Mouse (Mus musculus) monocyte, adult 2 months (primary cell): Measurements from ENCODE around the gene Atp10a.
"Not testable (repeated sequence)": the region's sequence is repeated elsewhere in the genome, so short reads cannot be mapped to it uniquely, and the experiment has no call there.

Experiments used
- DNase-seq, 2 experiments: peaks; one replicate each; pipeline ENCODE4 v3.0.0; 2022; ENCODE audit warnings: low spot score in 2 of 2, low read depth in 1 of 2

Atp10a gene

DNA sequence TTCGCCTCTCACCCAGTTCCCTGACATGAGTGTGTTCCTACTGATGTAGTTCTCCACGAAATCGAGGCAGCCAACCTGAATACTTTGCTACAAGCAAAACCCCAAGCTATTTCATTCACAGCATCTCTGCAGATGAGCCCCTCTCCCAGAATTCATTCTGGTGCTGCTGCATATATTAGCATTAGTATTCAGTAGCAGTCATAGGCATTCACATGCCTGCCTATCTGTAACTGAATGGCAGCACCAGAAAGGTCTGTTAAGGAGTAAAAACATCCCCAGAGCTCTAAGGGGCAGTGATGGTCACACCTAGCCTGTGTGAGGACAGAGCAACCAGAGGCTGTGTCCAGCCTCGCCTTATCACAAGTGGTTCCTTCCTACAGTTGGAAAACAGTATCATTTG lies 131.0 kb downstream of the Atp10a start:
- DNase-seq, result no peak

DNA sequence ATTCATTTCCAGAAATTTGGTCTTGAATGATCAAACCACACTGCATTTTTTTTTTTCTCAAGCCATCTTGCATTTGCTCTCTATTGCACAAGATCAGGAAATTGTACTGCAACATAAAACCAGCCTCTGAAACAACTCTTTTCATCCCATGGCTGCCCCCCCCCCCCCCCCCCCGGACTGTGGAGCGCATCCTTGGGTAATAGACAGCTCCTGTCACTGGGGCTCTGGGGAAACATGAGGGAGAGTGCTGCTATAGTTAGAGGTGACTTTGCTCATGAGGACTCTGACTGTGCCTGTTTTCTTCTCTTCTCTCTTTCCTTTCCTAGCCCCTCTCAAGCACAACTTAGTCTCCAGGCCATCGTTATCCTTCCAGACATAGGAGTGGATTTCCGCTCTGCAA lies 131.6 kb downstream of the Atp10a start:
- no peak for DNase-seq

DNA sequence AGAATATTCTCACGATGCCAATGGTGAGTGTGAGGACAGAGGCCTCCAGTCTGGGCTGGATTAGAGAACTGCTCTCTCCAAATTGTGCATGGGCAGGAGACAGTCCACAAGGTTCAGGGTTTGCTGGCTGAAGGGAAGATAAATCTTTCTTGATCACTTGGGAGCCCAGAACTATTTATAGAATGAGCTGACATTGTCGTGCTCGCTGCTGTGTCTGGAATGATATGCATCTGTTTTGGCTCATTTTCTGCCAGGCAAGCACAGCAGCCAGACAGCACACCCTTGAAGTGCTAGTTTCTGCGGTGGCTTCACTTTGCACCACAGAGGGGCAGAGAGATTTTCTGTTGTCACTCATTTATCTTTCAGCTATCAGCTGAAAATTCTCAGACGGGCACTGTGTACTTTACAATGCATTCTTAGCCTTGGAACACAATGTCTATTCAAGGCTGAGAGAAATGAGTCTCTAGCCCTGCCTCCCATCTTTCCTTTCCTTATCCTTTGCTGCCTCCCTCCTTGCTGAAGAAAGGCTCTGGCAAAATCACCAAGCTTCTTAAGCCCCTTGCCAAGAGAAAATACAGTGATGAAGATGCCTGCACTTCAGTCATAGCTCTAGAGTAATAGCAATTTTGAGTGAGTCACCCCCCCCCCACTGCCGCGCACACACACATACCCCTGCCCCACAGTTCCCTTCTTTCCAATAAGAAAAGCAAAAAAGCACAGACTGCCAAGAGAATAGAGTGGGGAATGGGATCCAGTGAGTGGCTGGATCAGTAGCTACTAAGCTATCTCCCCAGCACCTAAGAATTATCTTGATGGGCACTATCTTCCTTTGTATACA lies 132.7 kb downstream of the Atp10a start:
- no peak for DNase-seq

DNA sequence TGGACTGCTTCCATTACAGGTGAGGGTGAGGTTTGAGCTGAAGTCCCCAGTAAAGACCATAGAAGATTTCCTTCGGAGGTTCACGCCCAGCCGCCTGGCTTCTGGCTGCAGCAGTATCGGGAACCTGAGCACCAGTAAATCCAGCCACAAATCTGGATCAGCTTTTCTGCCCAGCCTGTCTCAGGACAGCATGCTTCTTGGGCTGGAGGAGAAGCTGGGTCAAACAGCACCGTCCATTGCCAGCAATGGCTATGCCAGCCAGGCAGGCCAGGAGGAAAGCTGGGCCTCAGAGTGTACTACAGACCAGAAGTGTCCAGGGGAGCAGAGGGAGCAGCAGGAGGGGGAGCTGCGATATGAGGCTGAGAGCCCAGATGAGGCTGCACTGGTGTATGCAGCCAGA lies 141.3 kb downstream of the Atp10a start:
- no peak for DNase-seq

DNA sequence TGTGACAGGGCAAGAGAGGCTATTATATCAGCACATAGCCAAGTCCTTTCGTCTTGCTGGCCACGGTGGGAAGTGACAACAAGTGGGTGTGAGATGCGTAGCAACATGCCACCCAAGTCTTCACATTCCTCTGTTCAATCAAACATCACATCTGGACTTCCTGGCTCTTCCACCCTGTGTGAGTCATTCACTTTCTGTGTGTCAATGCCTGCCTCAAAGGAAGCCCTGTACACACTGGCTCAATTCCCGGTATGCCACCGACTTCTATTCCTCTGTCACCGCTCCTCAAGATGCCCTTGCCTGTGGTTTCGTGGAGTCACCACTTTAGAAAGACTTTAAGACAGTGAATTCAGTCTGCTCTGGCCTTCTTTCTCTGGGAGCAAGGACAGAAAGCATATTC lies 144.9 kb downstream of the Atp10a start:
- no peak for DNase-seq

DNA sequence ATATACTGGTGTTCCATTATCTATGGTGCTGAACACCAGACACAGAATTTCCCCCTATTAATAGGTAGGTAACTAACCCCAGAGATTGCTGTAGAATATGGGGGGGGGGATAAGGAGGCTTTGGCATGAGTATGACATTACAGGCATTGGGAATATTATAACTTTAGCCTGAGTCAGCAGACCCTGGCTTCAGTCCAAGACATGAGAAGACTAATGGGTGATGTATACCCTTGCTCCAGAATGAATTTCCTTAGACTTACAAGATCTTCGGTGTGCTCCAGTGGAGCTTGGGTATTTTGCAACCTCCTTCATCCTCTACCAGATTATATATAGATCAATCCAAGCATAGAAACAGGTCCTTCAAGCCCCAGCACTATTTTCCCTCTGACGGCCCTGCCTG lies 145.8 kb downstream of the Atp10a start:
- no peak for DNase-seq

DNA sequence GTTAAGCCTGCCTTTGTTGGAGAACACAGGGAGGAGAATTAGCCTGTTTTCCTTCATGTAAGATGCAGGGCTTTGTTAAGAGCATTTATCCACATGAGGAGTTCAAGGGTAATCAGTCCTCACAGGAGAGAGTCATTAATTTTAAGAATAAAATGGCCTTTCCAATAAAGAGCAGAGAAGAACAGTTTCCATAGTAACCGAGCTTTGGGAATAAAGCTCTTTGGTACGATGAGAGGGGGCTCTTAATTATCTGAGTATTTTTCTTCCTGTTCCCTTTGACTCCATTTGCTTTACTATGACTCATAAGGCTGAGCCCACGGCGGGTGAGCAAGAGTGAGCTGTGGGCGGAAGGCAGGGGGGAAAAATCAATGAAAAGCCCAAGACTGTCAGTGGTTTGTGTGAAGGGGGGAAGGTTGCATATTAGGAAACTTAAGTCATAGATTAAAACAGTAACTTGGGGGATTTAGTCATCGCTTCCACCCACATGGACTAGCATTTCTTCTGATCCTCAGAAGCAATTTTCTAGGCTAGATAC lies 166.2 kb downstream of the Atp10a start:
- DNase-seq, result no peak

DNA sequence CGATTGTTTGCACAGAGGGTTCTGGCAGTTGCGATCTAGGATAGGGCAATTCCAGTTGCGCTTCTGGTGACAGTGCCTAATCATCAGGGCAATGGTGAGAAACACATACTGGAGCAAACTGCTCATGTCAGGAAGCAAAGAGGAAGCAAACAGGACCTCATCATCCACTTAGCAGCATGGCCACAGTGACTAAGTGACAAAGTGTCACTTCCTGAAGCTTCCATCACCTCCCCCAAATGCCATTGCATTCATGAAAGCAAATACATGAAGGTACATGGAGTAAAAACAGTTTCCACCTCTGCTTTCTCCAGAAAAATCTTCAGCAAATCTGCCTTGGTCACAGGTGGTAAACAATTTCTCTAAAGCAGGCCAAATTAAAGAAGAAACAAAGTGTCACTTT lies 168.7 kb downstream of the Atp10a start:
- no peak for DNase-seq

DNA sequence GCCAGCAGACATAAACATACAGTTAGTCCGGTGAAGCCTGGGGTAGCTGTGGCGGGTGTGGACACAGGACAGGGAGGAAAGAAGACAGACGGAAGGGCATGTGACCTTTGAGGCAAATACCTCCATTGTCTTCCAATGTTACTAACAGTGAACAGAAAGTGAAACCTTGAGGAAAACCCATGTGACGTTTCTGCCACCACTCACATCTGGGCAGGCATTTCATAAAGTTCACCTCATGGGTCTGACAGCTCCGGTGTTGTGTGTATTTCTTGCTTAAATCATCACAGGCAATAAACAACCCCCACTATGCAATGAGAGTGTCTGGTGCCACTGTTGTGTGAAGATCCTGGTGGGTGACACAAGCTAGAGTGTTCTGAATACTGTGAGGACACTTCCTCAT lies 173.1 kb downstream of the Atp10a start:
- DNase-seq, result no peak

DNA sequence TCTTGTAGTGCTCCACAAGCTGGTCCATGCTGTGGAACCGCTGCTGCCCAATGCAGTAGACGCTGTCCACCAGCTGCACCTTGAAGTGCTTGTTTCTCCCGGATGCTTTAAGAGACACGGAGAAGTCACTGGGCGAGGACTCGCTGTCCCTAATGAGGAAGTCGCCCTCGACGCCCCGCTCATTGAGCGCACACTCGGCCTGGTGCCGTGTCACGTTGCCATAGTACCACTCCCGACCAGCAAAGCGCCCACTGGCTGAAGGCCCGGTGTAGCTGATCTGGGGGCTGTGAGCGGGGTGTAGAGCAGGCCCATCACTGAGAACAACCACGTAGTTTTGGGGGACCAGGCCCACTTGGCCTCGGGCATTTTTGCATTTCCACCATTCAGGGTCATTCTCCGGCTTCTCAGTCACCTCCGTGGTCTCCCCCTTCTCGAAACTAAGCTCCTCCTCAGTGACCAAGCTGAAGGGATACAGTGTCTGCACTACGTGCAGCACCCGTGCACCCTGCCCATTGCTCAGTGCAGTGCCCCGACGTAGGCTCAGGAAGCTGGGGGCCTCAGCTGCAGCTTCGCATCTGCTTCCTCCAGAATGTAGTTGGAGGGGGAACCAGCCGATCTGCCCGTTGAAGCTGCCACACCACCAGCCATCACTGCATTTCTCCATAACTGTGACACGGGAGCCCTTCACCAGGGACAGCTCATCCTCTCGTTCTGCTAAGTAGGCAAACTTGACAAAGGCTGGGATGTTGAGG lies 181.1 kb downstream of the Atp10a start:
- not testable (repeated sequence) for DNase-seq

DNA sequence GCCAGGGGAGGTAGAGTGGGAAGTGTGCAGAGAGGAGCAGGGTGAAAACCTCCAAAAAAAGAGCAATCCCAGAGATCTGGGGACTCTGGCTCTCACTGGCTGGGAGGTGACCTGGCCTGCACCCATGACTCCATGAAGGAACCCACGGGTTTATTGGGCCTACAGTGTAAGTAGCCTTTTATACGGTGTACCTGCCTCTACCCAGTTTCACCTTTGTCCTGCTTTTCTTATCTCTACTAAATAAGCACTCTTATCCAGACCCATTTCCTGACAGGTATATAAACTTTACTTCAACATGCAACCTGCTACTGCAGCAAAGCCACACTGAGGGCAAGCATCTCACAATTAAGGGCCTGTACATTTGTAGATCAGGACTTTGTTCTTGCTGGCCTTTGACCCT lies 184.4 kb downstream of the Atp10a start:
- no peak for DNase-seq

DNA sequence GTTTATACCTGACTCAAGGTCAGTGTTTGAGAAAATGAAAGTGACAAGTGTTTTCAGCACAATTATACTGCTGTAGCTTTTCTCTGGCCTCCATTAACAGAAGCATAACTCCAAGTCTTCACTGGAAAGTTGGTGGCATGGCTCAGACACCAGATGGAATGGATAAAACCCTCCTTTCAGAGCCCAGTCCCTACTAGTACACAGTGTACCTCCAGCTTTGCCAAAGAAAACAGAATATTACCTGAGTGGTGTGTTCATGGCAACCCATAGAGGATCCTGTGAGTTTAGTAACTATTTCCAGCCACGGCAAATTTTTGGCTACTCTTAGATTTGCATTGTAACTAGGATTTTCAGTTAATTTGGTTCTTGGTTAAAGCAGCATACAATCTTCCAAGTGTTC lies 185.1 kb downstream of the Atp10a start:
- DNase-seq, result no peak

DNA sequence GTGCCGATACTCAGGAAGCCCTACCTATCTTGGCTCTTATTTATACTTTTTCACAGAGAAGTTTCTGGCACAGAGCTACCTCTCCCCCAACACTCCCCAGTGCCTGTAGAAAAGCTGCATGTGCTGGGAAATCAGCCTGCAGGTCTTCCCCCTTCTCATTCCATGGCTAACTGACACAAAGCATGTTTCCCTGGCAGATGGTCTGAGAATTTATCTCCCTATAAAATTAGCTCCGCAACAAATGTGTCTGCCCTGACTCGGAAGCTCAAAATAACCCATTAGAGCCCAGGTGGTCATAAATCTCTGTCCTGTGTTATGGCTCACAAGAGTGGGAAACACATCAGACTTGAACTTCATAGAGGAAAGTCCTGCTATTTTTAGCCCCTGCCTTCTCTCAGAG lies 186.9 kb downstream of the Atp10a start:
- DNase-seq, result no peak

DNA sequence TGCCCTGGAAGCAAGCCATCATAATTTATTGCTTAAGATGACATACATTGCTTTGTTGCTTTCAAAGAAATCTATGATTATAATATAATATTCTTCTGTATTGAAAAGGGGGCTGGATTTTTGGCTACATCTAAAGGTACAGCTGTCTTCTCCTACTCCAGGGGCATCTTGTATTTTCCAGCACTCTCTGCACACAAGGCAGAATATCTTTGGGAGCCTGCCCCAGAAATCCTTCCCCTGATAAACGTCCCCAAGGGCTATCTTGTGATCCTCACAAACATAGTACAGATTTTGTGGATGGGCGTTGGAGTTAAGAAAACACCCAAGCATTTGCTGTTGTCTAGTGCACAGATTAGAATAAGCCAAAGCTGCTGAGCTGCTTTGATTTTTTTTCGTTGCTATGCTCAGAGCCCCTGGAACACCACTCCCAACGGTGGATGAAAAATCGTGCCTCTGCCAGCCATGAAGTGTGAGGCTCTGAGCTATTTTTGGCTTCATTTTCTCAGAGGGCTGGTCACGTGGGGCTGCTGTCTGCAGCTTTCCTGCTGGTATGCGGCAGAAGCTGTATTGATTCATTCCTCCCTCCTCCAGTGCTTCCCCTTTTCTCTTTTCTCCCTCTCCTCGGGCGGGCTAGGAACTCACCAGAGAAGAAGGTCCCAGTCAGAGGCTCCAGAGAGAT lies 187.9 kb downstream of the Atp10a start:
- DNase-seq, result no peak

DNA sequence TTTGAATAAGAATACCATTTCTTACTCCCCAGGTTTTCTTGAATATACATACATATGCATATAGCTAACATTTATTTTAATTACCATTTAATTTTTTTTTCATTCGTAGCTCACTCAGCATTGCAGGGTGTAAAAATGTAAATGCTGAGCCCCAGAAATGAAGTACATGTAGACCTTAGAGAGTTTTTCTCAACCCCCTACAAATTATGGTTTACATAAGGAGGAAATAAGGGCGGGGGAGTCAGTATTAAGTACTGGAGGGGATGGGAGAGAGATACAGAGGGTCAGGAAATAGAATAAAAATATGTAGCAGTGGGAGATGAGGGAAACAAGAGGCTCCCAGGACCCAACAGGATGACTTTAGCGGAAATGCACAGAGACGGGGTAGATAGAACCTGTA lies 188.5 kb downstream of the Atp10a start:
- DNase-seq, result no peak

DNA sequence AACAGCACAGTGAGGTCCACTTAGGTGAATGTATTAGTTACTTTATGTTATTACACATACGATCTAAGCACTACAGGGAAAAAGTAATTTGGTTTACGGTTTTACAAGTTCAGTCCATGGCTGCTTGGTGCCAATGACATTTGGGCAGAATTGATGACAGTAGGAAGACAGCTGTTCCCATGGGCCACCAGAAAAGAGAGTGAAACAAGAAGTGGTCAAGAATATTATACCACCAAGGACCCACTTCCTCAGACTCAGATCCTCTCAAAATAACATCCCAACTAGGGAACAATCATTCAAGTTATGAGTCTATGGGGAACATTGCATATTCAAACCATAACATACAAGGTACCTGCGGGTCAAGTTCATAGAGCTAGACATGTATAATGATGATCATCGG lies 203.0 kb downstream of the Atp10a start:
- DNase-seq, result no peak

DNA sequence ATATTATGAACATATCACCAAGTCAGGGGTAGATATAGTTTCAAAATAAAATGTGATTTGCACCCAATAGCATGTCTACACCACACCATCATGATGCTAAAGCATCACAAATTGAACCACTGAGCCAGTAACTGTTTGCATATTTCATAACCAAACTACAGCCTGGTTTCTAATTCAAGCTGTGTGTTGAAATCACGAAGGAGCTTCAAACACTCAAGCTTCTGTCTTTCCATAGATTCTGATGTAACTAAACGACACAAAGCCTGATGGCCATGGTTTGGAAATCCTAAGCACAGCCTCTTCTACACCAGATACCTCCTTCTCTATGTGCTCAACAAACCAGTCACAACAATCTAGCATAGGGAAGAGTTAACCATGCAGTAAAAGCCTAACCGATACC lies 207.2 kb downstream of the Atp10a start:
- DNase-seq, result no peak

DNA sequence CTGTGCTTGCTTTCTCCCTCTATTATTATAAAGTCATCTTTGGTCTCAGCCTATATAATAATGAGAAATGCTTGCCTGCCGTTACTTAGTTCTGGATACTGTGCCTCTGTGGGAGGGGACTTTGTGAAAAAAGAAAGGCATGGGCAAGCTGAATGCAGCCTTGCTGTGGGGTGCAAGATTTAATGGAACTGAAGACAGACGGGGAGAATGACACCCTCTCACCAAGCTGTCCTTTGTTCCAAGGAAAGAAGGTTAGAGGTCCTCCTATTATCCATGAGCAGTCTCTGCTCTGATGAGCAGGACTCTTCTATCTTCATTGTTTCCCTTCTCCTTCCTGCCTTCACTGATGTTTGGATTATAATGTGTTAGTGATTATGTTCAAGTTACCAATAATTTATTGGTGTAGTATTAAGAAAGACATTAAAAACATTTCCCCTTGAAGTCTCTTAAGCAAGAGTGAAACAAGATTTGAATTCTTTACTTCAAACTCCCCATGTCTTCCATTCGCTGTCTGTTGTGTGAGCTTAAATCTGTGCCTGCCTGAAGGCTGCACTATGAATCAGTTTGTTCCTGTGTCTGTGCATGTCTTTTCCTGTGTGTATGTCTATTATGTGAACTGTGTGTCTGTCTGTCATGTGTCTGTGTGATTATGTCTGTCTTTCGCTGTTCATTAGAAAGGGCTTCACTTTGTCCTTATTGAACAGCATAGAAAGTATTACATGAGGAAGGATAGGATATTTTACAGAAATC lies 211.1 kb downstream of the Atp10a start:
- DNase-seq, result no peak

DNA sequence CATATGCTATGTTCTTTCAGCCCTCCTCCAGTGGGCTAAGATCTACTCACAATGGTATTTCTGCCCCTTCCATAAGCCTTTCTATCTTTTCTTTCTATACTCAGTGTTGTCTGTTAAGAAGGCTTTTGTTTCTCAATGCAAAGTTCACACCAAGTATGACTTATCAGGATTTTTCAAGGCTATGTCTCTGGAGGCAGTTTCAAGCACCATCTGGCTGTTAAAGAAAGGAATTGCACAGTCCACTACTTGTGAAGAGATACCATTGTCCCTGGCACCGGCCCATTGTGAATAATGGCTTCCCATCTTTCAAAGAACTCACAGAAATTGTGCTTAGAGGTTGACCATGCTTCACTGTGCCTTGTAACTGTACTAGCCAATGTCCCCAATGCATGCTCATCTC lies 214.7 kb downstream of the Atp10a start:
- DNase-seq, result no peak

DNA sequence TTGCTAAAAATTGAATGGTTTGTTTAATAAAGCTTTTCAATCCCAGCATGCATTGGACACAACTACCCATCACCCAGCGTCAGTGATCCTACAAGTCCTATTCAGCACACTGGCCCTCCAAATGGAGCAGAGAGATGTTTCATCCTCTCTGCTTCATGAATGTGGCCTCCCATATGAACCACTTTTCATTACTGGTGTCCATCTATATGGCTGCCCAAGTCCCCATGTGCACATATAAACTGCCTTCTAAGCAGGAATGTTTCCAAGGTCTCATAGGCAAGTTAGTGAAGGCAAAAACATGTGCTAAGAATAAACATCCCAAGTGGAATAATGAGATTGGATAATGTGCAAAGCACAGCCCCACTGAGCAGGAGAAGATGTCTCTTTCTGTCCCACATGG lies 217.7 kb downstream of the Atp10a start:
- no peak for DNase-seq
